Mouse (Mus musculus) NIH3T3 (cell line): ENCODE data around the gene Tmem268.

Source experiments
- DNase-seq: peaks from one replicate; pipeline ENCODE4 v3.0.0-alpha.2; 2012; ENCODE audit warnings: low read depth

Gene Tmem268

DNA sequence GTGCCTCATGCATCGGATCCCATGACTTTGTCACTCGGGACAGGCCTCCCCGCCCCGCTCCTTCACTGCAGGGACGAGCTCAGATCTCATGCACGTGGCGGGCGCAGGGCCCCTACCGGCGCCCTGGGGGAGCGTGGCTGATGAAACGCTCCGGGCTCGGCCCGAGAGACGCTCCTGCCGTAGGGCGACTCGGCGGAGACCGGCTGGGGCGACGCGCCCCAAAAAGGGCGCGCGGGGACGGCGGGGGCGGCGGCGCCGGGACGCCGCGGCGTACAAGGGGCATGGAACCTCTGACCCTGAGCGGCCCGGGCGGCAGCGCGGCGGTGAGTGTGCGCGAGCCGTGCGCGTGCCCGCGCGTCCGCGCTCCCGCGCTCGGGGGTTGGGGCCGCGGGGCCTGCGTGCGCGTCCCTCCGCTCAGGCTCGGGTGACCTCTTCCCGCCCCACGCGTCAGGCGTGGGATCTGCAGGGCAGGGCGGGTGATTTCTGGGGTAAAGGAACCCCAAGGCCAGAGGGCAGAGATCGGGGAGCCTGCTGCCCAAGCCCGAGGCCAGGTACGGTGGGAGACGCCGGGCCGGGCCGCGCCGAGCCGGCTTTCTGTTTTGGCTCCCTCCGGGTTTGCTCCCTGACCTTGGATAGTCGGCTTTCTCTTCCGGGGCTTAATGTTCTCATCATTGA is at the start of gene Tmem268:
TSS of gene Tmem268 (plus strand) at position 375 of the 675 bp plus-strand sequence.
- peak; percentile 87 for DNase-seq

- DNase-seq, result peak; percentile 52
These were observed 45.7 kb upstream of the Tmem268 start for GRCm38 (mm10) chr4:63512921-63513320.

GRCm38 (mm10) chr4:63514454-63514984 is 44.1 kb upstream of the Tmem268 start:
- DNase-seq, result no peak

DNA sequence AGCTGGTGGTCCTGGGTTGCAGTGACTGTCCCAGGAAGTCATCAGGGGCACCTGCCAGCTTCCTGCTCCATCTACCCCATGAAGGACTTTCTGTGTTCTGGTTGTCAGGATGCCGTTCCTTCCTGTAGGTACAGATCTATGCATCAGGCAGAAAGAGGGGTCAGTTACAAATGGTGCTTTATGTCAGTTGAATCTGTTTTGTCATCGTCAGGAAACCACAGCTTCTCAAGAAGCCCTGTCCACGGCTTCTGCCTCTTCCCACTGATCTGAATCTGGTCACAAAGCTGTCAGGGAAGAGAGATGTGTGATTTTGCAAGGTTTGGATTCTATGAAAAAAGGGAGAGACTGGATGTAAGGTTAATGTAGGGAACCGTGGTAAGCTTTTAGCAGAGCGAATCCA is 43.6 kb upstream of the Tmem268 start:
- no peak for DNase-seq

GRCm38 (mm10) chr4:63521813-63522419 is 36.7 kb upstream of the Tmem268 start:
- DNase-seq, result peak; percentile 22

GRCm38 (mm10) chr4:63525514-63525913 is 33.1 kb upstream of the Tmem268 start:
- DNase-seq, result no peak

DNA sequence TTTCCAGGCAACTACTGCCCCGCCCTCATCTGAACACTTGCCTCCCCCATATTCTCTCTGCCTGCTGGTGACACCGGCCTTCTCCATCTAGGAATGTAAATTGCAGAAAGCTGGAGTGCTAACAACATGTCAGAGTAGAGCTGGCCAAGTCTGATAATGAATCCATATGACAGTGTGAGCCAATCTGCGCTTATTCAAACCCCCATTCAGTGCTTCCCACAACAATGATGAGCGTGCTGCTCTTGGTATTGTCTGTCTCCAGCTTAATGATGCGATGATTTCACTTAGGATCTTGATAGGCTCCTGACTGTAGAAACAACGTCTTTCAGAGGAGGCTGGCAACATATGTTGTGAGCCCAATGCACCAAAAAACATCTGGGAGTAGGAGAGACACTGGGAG is 29.6 kb upstream of the Tmem268 start:
- DNase-seq, result peak; percentile 71

DNA sequence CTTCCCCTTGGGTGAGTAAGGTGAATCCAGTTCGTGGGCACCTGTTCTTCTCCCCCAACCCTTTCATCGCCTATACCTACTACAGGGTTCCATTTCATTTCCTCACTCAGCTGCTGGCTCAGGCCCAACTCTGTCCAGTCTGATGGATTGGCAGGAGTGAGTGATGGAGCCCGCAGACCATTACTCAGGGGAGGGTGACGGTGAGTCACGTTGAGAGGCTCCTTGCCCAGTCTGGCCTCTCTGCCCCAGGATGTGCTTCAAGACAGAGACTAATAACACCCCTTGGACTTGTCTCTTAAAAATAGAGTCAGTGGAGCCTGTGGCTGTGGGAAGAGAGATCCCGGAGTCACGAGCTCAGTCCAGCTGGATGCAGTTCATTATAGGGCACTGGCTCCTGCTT is 28.2 kb upstream of the Tmem268 start:
- DNase-seq, result peak; percentile 94

- no peak for DNase-seq
These were observed 21.0 kb upstream of the Tmem268 start for GRCm38 (mm10) chr4:63537602-63538001.

DNA sequence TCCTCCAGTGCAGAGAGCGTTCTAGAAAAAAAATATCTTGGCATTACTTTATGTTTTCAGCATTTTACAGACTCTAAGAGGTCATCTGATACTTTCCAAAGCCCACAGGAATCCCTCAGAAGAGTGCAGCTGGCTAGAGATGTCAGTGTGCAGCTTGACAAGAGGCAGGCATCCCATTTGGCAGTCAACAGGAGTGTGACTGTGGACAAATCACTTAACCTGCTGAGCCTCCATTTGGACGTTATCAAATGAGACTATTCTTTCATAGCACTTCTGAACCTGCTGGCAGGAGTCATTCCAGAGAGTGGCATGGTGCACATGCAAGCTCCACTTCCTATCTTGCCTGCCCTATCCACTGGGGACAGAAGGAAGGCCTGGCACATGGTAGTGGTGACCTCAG is 16.4 kb upstream of the Tmem268 start:
- DNase-seq, result peak; percentile 62

- no peak for DNase-seq
These were observed 14.7 kb upstream of the Tmem268 start for GRCm38 (mm10) chr4:63543746-63544493.

- peak; percentile 98 for DNase-seq
These were observed 13.9 kb upstream of the Tmem268 start, which contains the start of gene Atp6v1g1 for GRCm38 (mm10) chr4:63544494-63545230. Gene Atp6v1g1 (plus strand): TSS chr4:63544772.

- DNase-seq, result no peak
These were observed 13.2 kb upstream of the Tmem268 start for GRCm38 (mm10) chr4:63545231-63545958.

GRCm38 (mm10) chr4:63546441-63547055 is 12.0 kb upstream of the Tmem268 start:
- peak; percentile 76 for DNase-seq

GRCm38 (mm10) chr4:63547799-63548198 is 10.8 kb upstream of the Tmem268 start:
- peak; percentile 57 for DNase-seq

GRCm38 (mm10) chr4:63548491-63548890 is 10.1 kb upstream of the Tmem268 start:
- DNase-seq, result no peak

GRCm38 (mm10) chr4:63550908-63551307 is 7.7 kb upstream of the Tmem268 start:
- no peak for DNase-seq

DNA sequence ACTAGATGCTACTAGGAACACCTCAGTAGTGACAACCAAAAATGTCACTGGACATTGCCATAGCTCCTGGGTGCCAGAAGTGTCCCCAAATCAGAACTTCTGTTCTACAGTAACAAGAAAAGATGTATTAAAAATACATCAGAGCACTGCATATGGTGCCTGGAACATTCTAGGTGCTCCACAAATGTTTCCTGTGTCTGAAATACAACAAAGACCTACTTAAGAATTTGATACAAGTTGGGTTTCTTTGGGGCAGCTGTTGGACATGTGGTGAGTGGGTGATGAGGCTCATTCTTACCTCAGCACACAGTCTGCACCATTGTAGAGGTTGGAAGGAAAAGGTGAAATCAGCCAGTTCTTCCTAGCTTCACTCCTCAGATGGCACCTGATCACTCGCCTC is 5.7 kb upstream of the Tmem268 start:
- DNase-seq, result no peak

GRCm38 (mm10) chr4:63553789-63554576 is 4.6 kb upstream of the Tmem268 start:
- DNase-seq, result no peak

GRCm38 (mm10) chr4:63554616-63555015 is 4.0 kb upstream of the Tmem268 start:
- DNase-seq, result no peak
